Mouse (Mus musculus) left cerebral cortex, postnatal 4 days (tissue): Measurements from ENCODE around the gene Gm28553. TPM values are rescaled to one million over a fixed set of nuclear protein-coding genes. Genes with fewer than 3 reads are reported as not detected.
"Not testable (repeated sequence)": the region's sequence is repeated elsewhere in the genome, so short reads cannot be mapped to it uniquely, and the experiment has no call there.

Experiments used
- DNase-seq: peaks from one replicate; pipeline ENCODE4 v3.0.0-alpha.2; 2022
- intact Hi-C: fragments of 180-260 bp; cut with DNase I; formaldehyde crosslinking; loops from one replicate; pipeline ENCODE4 v1.15.1; 2025
- total RNA-seq, 2 experiments: library from RNA; stranded (reverse); gene quantifications; 2 replicates each; pipeline ENCODE4 v1.2.3; 2021

Gene Gm28553
- total RNA-seq: not detected

GRCm38 (mm10) chrY:48856197-48856596 lies at the start of gene Gm28553:
Gm28553 (plus strand) TSS chrY:48856497.
- DNase-seq, intact Hi-C loops: not testable (repeated sequence)
